Mouse (Mus musculus) right cerebral cortex, postnatal 36 days (tissue): ENCODE data around the gene Lyg2.
A peak's percentile ranks its signal among the peaks of the same experiment; 100 is the strongest.

Source experiments
- DNase-seq, 2 experiments: peaks; one replicate each; pipeline ENCODE4 v3.0.0; 2022; ENCODE audit warnings: low spot score in 2 of 2, mixed read lengths in 1 of 2

The Lyg2 gene

DNA sequence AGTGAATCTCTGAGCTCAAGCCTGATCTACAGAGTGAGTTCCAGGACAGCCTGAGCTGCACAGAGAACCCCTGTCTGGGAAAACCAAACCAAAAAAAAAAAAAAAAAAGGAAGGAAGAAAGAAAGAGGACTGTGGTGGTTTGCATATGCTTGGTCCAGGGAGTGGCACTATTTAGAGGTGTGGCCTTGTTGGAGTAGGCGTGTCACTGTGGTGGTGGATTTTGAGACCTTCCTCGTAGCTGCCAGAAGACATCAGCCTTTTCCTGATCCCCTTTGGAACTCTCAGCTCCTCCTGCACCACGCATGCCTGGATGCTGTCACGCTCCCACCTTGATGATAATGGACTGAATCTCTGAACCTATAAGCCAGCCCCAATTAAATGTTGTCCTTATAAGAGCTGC lies 32.9 kb downstream of the Lyg2 start:
- DNase-seq = no peak

DNA sequence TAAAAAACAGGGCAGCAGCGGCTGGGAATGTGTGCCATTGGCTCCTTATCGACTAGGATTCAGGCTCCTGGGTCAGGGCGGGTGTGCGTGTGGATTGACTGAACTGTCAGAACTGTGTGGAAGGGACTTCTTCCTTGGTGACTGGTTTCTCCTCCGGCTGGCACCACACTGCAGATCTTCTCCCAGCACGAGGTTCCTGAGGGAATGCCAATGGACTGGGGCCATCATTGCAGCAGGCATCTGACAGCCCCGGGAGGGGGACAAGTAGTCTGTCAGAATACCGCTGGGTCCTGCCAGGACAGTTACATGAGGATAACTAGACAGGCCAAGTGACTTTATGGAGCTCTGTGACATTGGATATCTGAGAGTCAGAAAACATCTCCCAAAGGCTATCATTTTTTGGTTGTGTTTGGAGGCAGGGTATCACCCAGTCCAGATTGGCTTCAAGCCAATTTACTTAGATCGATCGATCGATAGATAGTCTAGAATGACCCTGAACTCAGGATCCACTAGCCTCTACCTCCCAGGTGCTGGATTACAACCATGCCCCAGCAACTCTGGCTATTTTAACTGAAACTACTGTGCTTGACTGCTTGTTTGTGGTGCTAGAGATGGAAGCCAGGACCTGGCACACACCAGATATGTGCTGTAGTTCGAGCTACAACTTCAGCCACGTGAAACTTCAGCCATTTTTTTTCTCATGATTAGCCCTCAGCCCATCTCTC lies 38.4 kb downstream of the Lyg2 start:
- no peak for DNase-seq

DNA sequence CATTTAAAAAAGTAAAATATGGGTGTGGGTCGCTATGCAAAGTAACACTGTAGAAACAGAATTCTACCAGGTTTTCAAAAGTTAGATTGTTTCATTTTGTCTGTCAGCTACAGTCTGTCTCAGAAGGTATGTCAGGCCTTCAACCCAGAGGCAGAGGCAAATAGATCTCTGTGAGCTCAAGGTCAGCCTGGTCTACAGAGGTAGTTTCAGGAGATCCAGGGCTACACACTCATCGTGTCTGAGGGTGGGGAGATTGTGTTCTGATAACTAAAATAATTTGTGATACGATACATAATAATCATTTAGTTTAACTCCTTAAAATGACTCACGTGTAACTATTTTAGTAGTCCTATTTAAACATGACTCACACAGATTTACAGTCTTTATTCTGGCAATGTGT lies 43.1 kb downstream of the Lyg2 start:
- no peak for DNase-seq

DNA sequence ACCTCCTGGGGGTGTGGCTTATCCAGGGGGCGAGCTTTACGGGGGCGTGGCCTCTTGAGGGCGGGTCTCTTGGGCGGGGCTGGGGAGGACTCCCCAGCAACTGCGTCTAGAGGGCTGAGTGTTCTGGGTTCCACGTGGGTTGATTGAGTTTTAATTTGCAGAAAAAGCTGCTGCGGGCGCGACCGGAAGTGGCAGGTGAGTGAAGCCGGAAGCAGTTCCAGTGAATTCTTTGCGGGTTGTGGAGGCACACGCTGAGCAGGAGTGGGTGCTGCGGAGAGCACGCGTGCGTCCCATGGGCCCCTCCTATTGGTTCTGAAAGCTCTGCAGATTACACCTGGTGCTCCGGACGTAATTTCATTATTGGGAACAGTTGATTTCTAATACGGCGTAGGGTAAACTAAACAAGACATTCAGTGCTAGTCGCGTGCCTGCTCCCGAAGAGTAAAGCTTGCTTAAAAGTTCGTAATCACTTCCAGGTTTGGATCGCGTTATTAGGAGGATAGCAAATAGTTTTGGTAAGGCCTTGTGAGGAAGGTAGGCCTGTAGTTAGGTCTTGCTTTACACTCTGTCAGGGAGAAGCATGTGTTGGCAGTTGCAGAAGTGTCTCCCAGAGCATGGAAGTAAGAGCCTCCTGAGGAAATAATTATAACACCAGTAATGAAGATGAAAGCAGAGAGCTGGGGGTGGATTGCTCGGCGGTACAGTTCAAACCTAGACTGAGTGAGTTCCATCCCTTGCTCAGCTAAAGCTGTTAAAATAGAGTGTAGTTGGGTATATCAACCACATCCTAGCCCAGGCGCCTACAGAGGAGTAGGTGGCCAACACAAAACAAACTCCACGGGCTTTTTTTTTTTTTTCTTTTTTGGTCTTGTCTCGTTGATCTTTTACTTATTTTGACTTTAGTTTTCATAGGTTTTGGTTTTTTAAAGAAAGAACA lies 43.9 kb downstream of the Lyg2 start:
- DNase-seq = peak; percentile 82 to 85

DNA sequence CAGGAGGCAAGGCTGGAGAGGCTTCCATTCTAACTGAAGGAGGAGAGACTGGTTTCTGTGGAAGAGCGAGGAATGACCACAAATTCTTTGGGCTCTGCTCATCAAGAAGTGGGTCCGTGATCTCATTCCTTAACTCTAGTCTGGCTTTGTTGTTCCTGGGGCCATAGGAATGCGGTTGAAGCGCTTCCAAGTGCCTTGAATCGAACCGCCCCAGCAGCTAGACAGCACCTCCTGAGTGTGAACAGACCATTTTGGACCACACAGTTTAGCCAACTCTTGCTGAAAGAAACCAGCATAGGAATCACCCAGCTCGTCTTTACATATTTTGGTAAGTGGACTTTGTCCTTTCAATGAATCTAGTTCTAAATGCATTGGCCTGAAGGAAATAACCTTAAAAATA lies 44.6 kb downstream of the Lyg2 start, which contains the start of gene Lipt1:
Lipt1 (plus strand) TSS at position 35 of the 400 bp plus-strand sequence.
- no peak for DNase-seq

DNA sequence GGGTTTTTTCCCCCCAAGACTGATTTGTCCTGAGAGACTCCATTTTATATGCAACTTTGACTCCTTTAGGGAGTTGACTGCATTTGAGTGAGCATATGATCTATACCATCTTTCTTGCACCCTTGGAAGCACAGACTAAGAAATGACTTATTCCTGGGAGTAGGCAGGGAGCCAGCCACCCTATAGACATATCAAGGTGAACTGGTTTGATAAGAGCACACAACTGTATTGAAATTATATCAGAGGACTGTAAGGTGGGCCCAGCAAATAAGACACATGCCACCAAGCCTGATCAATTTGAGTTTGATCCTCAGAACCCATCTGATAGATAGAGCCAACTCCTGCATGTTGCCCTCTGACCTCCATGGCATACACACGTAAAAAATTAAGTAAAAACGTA lies 46.9 kb downstream of the Lyg2 start:
- no peak for DNase-seq

DNA sequence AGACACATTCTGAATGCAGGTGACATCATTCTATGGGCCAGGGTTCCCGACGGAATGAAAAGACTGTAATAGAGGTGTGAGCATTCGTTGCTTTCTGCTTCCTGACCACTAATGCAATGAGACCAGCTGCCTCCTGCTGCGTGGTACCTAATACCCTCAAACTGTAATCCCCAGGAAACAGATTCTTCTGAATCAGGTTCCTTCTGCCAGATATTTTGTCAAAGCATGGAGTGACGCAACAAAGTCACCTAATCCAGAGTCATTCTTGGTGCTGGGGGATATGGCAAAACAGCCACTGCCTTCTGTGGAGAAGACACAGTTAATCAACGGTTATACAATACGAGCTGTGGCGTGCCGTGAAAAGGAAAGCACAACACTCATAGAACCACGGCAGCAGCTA lies 47.7 kb downstream of the Lyg2 start:
- no peak for DNase-seq

DNA sequence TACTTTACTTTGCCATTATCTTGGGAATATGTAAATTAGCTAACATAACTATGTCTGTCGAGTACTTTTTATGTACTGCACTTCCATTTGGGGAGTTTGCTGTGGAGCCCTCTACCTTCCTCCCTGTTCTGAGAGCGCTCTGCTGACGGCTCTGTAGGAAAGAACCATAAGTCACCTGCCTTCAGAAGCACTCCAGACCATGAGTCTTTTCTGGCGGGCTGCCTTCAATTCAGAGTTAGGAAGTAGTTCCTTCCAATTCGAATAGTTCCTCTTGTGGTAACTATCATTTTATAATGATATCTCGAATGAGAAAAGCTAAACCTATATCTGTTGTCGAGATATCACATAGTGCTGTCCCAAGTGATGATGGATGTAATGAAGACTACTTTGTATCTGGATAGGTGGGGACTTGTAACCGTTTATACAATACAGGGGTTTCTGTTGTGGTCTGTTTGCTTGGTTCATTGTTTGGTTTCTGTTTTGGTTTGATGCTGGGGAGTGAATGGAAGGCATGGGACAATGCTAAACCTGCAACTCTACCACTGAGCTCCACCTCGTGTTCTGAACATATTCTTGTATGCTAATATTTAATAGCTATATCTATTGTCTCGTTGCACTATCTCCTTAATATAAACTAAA lies 48.5 kb downstream of the Lyg2 start:
- no peak for DNase-seq

DNA sequence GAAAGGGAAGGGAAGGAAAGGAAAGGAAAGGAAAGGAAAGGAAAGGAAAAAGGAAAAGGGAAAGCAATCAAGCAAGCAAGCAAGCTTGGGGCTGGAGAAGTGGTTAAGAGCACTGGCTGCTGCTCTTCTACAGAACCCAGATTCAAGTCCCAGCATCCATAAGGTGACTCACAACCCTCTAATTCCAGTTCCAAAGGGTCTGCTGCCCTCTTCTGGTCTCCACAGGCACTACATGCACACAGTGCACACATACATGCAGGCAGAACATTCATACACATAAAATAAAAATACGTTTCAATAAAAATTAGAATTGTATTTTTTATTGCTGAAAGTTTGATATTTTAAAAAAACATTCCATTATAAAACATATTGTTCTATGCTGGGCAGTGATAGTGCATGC lies 49.2 kb downstream of the Lyg2 start:
- no peak for DNase-seq

DNA sequence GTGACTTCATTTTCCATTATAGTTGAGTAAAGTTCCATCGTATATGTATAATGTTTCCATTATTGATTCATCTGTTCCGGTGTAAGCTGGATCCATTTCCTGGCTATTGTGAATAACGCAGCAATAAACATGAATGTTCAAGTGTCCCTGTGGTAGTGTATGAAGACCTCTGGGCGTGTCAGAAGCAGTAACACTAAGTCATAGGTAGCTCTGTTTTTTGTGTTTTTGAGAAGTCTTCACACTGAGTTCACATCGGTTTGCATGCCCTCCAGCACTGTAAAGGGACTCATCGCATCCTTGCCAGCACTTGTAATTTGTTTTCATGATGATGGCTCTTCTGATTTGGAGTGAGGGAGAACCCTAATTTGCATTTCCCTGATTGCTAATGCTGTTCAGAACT lies 50.0 kb downstream of the Lyg2 start, which contains the start of gene Tsga10:
Tsga10 (minus strand) TSS at position 144 of the 400 bp plus-strand sequence.
- DNase-seq = no peak

DNA sequence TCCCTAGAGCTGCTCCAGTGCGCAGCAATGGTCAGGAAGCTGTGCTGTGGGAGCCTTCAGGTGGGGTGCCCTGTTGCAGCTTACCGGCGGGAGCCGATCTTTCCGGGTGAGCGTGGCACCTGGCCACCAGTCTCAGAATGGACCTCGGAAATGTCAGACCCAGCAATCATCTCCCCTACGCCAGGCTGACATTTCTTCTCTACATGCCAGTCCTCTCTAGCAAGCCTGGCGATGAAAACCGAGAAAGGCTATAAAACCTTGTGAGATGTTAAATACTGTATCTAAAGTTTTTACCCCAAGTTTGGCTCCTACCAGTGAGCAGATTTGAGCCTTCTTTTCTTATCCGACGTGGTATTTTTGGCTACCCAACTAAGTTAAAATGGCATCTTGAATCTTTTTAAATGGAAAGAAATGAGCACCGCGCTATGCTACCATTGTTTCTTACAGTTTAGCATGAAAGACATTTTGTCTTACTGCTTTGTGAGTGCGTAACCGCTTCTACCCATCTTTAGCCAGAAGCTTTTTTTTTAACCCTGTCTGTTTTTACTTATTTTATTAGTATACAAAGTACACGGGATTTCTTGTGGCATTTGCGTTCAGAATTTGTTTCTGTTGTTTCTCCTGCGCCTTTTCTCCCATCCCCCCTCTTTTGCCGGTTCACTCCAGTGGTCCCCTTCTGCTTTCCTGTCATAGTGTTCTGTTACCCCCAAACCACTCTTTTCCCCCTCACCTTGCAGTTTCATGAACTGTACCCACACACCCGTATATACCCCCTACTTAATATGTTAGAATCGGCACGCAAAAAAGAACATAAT lies 50.7 kb downstream of the Lyg2 start:
- no peak for DNase-seq

DNA sequence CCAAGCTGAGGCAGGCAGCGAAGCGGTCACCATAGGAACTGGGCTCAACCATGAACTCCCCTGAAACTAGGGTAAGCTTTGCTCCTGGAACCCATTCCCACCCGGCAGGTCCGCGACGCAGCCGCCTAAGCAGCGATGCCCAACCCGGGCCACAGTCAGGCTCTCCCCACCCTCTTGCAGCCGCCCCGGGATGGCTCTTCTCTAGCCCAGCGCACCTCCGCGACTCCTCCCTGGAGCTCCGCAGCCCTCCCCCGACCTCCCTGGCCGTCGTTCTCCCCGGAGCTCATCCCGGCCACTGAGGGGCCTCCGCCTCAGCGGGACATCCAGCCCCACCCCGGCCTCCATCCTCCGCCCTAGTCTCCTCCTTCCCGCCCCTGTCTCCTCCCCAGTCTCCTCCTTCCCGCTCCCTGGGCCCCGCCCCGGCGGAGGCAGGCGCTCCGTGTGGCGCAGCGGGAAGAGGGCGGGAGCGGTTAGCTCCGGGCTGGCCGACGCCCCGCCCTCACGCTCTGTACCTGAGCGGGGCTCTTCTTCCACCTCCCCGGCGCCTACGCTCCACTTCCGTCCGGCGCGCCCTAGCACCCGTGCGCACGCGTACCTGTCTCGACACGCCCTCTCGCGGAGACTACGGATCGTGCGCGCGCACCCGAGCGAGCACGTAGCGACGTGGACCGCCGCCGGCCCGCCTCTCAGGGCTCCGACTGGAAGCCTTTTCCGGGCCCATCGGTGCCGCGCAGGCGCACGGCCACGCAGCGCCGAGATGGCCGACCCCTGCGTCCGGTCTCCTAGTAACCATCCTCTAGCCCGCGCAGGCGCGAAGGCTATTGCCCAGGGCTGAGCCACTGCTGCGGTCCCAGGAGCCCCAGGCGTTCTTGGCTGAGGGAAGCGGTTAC lies 51.5 kb downstream of the Lyg2 start:
- peak; percentile 99 for DNase-seq
